Mouse (Mus musculus) olfactory bulb, adult 2 months (tissue): ENCODE results near the gene Dcaf17.

Experiments
- CTCF ChIP-seq: fragments of 200-500 bp; IDR thresholded peaks from 2 replicates; pipeline ENCODE4 v1.5.1; 2012; ENCODE audit warnings: low read depth, mild to moderate bottlenecking, low read length, moderate library complexity; ENCODE audit not compliant: insufficient read depth
- POLR2A ChIP-seq: fragments of 200-500 bp; IDR thresholded peaks from 2 replicates; pipeline ENCODE4 v1.6.1; 2012; ENCODE audit warnings: mild to moderate bottlenecking, low read depth, low read length, moderate library complexity; ENCODE audit not compliant: insufficient read depth

DNA sequence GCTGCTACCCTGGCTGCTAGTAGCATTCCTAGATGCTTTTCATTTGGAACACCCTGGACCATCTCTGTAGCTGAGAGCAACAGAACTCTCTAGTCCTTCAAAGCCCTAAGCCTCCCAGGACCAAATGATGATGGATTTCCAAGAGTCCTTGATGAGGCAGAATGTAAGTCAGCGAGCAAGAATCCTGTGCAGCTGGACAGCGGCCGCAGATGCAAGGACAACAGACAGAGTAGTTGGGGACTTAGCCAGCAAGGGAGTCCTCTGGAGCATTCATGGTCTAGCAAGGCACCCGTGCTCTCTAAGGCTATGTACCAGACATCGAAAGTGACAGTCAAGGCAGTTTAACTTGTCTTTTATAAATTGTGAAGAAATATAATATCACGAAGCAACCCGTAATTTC is 41.6 kb upstream of the Dcaf17 start:
- TF ChIP-seq CTCF, result no peak
- TF ChIP-seq POLR2A, result no peak
